Mouse (Mus musculus) left cerebral cortex, adult 11 months (tissue): Measurements from ENCODE around the gene Rpa2.
"Not testable (repeated sequence)": the region's sequence is repeated elsewhere in the genome, so short reads cannot be mapped to it uniquely, and the experiment has no call there.

Source experiments
- DNase-seq: peaks from one replicate; pipeline ENCODE4 v3.0.0; 2022; ENCODE audit warnings: low spot score

Gene Rpa2

DNA sequence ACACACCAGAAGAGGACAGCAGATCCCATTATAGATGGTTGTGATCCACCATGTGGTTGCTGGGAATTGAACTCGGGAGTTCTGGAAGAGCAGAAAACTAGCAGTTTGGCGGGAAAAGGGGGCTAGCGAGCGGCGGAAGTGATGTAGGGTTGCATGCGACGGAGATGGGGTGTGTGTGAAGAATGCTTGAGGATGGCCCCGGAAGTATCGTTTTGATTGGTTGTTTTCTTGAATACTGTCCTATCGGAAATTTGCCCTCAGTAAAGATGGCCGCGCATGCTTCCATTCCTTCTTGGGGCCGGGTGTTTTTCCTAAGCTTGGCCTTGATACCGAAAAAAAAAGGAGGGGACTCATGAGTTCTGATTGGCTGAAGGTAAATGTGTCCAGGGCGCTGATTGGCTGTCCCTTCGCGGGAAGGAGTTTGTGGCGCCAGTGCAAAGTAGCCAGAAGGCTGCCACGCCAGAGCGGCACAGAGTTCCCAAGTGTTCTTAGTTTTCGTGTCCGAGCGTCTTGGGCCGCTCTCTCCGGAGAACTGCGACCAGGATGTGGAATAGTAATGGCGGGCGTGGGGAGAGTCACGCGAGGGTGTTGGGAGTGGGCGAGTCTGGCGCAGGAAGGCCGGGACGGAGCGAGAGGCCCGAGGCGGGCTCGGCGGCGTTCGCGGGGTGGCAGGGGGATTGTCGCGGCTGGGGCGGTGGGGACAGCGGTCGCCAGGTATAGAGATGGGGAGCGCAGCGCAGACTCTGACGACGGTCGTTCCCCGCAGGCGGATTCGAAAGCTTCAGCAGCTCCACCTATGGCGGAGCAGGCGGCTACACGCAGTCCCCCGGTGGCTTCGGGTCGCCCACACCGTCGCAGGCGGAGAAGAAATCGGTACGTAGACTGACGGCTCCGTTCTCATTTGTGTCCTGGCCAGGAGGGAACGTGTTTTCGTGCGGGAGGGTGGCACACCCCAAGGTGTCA lies at the start of gene Rpa2:
Gene Rpa2, plus strand, starts transcription at position 419 of the 963 bp plus-strand sequence.
- DNase-seq: peak; percentile 99

GRCm38 (mm10) chr4:132728233-132728632 lies 39.9 kb upstream of the Rpa2 start:
- no peak for DNase-seq

DNA sequence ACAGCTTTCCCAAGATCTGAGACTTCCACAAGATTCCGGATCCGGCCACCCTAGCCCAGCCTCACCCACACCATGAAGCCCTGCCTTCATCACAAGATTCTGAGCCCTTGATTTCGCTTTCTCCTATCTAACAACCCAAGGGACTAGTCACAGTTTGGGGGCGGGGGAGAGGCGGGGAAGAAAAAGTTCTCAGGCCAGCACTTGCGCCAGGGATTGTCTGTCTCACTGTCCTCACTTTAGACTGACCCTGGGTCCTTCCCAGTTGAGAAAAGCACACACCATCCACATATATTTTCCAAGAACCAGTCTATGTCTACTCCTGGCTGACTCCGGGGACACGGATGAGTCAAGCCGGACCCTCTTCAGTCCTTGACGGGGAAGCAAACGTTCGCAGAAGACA lies 36.5 kb upstream of the Rpa2 start:
- DNase-seq: no peak

GRCm38 (mm10) chr4:132732148-132732684 lies 35.9 kb upstream of the Rpa2 start, which contains the start of gene Xkr8:
Gene Xkr8, minus strand, starts transcription at chr4:132732546.
- DNase-seq: no peak

DNA sequence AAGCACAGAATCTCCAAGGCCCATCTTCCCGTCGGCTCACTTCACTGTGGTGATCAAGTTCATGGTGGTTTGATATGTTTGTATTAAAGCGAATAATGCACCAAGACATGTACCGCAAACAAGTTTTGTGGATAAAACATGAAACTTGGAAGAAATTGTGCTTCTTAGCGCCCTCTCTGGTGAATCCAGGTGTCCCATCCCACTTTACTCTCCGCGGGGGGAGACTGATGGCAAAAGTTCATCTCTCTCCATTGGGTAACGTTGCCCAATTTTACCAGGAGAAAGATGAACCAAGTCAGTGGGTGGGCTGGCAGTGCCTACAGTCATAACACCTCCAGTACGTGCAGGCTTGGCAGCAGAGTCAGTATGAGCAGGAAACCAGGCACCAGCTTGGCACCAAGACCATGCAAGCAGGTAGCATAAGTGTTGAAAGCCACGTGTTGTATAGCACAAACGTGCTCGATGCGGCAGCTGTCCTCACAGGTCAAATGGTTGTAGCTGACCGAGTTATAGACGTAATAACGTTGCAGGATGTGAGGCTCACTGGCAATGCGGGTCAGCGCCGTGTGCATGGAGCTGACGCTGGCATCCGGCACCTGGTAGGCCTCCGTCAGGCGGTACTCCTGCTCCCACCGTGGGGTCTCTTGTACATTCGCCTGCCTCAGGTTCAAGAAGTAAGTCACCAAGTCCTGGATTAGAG lies 34.9 kb upstream of the Rpa2 start:
- no peak for DNase-seq

DNA sequence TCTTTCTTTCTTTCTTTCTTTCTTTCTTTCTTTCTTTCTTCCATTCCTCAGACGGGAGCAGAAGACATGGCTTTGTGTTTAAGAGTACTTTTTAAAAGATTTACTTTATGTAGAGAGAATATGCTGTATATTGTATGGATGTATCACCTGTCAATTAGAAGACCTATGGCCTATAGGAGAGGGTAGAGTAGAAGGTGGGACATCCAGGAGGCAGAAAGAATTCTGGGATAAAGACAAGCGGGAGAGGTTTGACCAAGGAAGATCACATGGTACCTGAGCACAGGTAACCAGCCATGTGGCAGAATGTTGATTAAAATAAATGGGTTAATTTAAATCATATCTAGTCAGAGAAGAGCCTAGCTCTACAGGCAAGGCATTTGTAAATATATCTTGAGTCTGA lies 33.4 kb upstream of the Rpa2 start:
- no peak for DNase-seq

DNA sequence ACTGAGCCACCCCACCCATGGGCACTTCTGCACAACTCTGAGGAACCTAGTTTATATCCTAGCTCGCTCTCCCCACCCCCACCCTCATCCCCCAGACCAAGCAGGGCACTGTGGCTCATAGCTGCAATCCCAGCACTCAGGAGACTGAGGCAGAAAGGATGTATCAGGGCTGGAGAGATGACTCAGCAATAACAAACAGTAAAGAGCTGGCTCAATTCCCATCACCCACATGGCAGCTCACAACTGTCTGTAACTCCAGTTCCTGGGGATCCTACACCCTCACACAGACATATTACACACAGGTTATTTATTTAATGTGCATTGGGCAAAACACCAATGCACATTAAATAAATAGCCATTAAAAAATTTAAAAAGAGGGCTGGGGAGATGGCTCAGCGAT lies 32.7 kb upstream of the Rpa2 start:
- no peak for DNase-seq

DNA sequence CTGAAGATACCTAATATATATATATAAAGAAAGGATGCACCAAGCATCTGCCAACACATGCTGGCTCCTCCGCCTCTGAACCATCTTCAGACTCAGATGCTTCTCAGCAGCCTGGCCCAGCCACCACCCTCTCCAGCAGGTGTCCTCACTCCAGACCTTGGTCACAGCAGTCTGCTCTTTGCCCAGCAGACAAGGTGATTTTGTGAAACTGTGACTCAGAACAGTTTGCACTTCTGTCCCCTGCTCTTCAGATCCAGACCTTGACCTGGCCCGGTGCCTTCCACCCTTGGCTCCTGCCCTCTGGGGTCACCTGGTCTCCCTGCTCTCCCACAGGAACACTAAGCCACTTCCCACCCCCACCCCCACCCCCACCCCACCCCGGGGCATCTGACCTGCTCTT lies 32.2 kb upstream of the Rpa2 start:
- DNase-seq: no peak

- not testable (repeated sequence) for DNase-seq
Measured at GRCm38 (mm10) chr4:132737154-132737553, 31.0 kb upstream of the Rpa2 start.

GRCm38 (mm10) chr4:132741491-132741890 lies 26.6 kb upstream of the Rpa2 start:
- DNase-seq: no peak

DNA sequence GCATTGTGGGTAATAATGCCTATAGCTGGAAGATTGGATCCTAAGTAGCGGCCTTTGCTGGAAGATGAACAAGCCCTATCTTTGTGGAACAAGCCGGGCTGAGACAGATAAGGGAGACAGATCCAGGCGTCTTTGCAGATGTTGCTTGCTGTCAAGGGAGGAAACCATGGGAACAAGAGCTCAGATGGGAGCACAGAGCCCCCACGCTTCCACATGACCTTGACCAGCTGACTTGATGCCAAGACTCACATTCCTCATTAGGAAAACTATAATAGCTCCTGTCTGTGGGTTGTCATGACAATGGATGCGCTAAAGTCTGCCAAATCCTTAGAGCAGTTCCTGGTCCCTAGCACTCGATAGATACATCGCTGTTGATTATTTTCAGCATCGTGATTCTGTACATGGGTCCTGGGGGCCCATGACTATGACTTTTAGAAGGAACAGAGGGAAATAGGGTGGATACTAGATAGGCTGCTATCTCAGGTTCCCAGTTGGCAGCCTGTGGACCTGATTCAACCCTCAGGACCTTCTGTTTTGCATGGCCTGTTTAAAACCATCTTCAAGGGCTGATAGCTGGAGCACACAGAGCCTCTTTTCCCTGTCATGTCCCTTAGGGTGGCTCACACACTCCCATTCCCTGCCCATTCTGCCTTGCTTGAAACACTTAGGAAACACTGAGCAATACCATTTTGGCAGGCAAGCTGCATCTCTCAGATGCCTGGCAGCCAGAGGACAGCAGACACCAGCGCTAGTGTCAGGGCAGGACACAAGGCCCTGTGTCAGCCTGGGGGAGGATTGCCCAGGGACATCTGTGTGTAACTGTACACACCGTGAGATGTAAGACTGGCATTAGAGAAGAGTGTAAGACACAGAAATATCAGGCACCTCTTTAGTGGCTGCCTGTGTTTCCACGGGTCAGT lies 23.9 kb upstream of the Rpa2 start:
- DNase-seq: peak; percentile 65

DNA sequence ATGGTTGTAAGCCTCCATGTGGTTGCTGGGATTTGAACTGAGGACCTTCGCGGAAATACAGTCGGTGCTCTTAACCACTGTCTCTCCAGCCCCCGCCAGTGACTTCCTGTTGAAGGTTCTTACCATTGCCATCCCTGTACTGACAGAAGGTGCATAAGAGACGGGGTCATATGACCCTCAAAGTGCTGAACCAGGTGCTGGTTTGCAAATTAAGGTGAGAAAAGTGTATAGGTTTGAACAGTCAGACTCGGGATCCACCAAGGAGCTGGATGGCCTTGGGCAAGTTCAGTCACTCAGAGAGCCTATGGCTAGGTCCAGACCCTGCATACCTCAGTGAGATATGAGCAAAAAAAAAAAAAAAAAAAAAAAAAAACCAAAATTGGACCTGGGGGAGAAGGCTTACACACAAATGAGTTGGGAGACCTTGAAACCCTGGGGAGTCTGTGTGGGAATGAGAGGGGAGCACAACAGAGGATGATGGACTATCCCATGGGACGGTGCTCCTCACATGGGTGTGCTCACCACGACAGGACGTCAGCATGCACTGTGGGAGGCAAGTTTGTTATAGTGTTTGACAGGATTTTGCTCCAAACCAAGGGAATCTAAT lies 21.1 kb upstream of the Rpa2 start:
- DNase-seq: no peak

DNA sequence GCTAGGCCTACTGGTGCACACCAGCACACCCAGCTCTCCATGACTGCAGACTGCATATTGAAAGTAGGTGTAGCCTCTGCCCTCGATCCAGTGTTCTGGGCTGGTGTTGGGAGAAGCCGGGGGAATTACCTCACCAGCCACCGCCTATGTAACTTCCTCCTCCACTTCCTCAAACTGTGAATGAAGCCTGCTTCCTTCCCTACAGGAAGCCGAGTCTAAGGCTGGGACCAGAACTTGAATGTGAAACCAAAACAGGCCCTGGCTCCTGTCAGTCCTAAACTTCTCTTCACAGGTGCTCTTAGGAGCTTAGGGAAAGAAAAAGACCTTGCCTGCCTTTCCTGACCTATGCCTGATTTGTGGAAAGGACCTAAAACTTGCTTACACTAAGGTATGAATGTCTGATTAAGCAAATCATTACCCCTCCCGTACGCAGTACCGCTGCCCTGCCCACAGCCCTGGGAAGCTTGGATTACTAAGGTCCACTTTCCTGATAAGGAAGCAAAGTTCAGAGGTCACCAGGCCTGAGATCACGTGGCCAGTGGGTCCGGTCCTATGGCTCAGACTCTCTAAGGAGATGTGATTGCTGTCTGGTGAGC lies 20.4 kb upstream of the Rpa2 start:
- DNase-seq: no peak

DNA sequence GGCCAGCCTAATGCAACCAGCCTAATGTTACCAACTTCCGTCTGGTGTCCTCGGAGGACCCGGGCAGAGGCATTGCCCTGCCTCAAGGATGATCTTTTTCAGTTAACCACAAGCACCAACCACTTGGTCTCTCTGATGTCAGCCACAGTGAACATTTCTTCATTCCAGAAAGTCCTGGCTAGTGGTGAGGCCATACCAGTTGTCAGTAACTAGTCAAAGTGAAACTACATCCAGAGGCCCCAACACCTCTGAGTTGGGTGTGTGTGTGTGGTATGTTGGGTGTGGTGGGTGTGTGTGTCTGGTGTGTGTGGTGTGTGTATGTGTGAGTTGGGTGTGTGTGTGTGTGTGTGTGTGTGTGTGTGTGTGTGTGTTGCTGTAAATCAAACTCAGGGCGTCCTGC lies 19.4 kb upstream of the Rpa2 start:
- no peak for DNase-seq

GRCm38 (mm10) chr4:132749258-132749982 lies 18.7 kb upstream of the Rpa2 start:
- DNase-seq: no peak

DNA sequence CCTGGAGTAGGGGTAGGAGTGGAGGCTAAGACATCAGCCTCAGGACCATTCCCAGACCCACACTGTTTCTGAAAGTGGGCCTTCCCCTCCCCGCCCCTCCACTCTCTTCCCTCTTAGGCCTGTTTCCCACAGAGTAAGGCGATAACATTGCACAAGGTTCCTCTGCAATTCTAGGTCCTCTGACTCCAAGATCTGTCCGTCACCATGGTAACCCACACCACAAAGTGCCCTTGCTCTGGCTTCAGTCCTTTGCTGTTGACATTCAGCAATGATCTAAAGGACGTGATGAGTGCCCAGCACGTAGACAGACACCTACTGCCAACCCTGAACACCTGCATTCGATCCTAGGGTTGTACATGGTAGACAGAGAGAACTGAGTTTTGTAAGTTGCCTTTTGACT lies 15.1 kb upstream of the Rpa2 start:
- DNase-seq: no peak

- DNase-seq: peak; percentile 55
Measured at GRCm38 (mm10) chr4:132756974-132757373, 11.2 kb upstream of the Rpa2 start, which contains the start of gene Smpdl3b. Gene Smpdl3b, minus strand, starts transcription at chr4:132757252.

DNA sequence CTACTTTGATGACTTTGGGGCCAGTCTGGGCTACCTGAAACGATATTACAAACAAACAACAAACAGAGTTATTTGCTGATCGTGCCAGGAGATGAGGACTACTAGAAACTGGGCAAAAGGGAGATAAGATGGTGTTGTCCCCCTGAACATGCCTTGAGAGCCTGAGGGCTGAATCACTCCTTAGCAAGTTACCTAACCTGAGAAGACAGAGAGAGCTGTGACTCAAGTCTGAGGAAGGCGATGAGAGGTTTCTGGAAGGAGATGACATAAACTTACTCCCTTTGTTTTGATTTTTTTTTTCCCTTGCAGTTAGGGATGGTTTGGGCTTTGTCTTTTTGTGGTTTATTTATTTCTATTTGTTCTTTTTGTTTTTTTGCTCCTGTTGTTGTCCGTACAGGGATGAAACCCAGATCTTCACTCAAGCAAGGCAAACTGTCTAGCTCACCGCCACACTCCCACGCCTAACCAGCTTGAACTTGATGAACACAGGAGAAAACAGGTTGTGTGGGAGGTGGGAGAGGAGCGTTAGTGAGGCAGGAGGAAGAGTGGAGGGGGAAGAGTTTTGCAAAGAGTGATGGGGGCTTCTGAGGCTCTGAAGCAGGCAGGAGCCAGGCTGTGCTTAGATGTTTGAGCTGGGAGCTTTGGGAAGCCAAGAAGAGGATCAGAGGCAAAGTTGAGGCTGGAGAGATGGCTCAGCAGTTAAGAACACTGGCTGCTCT lies 10.3 kb upstream of the Rpa2 start:
- no peak for DNase-seq

DNA sequence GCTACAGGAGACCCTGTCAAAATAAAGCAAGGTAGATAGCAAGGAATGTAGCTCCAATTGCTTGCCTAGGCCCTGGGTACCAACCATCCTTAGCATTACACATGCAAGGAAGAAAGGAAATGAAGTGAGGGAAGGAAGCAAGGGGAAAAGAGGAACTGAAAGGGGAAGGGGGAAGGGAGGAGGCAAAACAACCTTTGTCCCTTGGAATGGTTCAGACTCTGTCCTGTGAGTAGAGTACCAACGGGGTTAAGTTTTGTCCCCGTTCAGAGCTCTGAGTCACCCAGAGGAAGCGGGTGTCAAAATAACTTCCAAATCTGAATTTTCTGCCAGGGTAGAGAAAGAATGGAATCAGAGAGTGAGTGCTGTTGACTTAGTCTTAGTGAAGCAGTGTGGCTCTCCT lies 7.8 kb upstream of the Rpa2 start:
- DNase-seq: no peak

DNA sequence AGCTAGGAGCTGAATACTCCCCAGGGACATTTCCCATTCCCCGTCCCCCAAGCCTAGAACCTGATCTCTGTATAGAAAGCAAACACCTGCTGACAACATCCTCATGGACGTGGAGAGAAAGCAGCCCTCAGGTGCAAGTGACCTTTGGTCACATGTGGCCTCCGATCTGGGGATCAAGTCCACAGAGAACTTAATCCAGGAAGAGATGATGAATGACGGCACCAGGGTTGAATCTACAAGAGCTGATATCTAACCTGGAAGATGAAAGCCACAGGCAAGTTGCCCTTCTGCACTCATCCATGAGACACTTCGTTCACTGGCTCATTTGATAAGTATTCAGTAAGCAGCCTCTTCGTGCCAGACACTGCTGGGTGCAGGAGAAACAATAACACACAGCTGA lies 5.5 kb upstream of the Rpa2 start:
- no peak for DNase-seq
